Mouse (Mus musculus) ES-E14 (cell line): Measurements from ENCODE around the gene Vamp1.

Source experiments
- CHD2 ChIP-seq: IDR thresholded peaks from 2 replicates; pipeline ENCODE4 v1.6.1; 2014; ENCODE audit warnings: mild to moderate bottlenecking, low read depth, low read length, inconsistent platforms
- HCFC1 ChIP-seq: IDR thresholded peaks from 2 replicates; pipeline ENCODE4 v1.6.1; 2012; ENCODE audit warnings: low read length, inconsistent platforms, borderline replicate concordance; ENCODE audit not compliant: insufficient read depth
- MAFK ChIP-seq: IDR thresholded peaks from 2 replicates; pipeline ENCODE4 v1.6.1; 2014; ENCODE audit warnings: mild to moderate bottlenecking, low read depth, low read length, inconsistent platforms; ENCODE audit not compliant: insufficient read depth

DNA sequence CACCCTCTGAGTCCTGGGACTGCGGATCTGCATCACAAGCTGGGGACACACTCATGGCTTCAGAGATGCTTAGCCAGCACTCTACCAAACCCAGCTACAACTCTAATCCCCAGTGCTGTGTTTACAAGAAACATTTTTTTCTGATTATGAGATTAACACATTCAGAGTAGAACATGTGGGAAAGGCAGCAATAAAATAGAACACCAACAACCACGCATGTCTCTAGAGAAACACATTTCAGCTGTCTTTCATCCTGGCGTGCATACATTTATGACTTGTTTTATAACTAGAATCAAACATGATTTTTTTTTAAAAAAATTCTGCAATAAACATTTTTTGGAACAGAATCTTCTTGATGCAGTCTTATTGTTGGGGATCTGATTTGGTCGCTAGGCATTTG is 71.6 kb downstream of the Vamp1 start:
- no peak for TF ChIP-seq CHD2
- no peak for TF ChIP-seq HCFC1
- no peak for TF ChIP-seq MAFK
